Mouse (Mus musculus): ENCODE measurements around the gene Unc13a. TPM values are rescaled to one million over a fixed set of nuclear protein-coding genes. Genes with fewer than 3 reads are reported as not detected.

The Unc13a gene
- polyA plus RNA-seq, 1 experiment from 2014 or later, result 13.0 TPM

DNA sequence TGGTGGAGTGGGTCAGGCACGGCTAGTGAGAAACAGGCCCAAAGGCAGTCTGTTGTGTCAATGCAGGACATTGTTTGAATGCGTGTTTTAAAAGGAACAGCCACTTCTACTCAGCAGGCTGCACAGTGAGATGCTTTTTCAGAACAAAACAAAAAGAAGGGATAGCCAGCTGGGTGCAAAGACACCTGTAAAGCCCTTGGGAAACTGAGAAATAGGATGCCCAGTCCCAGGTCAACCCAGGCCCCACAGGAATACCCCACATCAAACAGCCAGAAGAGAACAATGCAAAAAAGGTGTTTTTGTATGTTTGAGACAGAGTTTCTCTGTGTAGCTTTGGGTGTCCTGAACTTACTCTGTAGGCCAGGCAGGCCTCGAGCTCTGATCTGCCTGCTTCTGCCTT lies 82.8 kb downstream of the Unc13a start:
- H3K36me3 ChIP-seq (ENCODE audit: poor library complexity, severe bottlenecking), result peaks cover 37% of the 10 kb centered on the region
- no peaks in the 10 kb centered on the region for H3K9me3 ChIP-seq (replicated peaks)
- ATAC-seq, result no peak
- peaks cover 24% of the 10 kb centered on the region for H3K4me1 ChIP-seq
- H3K4me3 ChIP-seq, result no peak overlapping the region
- H3K4me2 ChIP-seq, result no peak overlapping the region
- no peak overlapping the region for H3K27ac ChIP-seq
- H3K27me3 ChIP-seq, result no peaks in the 10 kb centered on the region
- H3K9ac ChIP-seq, result no peak overlapping the region
- 67% methylated on average over 3 of the region's 3 CpGs for WGBS

GRCm38 (mm10) chr8:71586891-71587290 lies 84.7 kb downstream of the Unc13a start:
- no peak overlapping the region for H3K4me3 ChIP-seq
- 77% methylated on average over 2 of the region's 2 CpGs for WGBS
- H3K27ac ChIP-seq, result no peak overlapping the region
- peaks cover 51% of the 10 kb centered on the region for H3K36me3 ChIP-seq (ENCODE audit: poor library complexity, severe bottlenecking)
- H3K9ac ChIP-seq, result no peak overlapping the region
- H3K4me2 ChIP-seq, result no peak overlapping the region
- peaks cover 10% of the 10 kb centered on the region for H3K4me1 ChIP-seq
- no peaks in the 10 kb centered on the region for H3K27me3 ChIP-seq
- no peaks in the 10 kb centered on the region for H3K9me3 ChIP-seq (replicated peaks)
- ATAC-seq, result peak; percentile 32

GRCm38 (mm10) chr8:71580201-71580600 lies 91.4 kb downstream of the Unc13a start:
- H3K9me3 ChIP-seq (replicated peaks), result no peaks in the 10 kb centered on the region
- H3K27me3 ChIP-seq, result no peaks in the 10 kb centered on the region
- no peak overlapping the region for H3K9ac ChIP-seq
- 0 out of 2 replicates have a peak, but pooled peaks have one; percentile 6 for ATAC-seq
- WGBS, result 27% methylated on average over 9 of the region's 9 CpGs
- H3K4me2 ChIP-seq, result 0 out of 2 replicates have a peak overlapping the region, but pooled peaks have one; percentile 12
- H3K4me1 ChIP-seq, result peaks cover 19% of the 10 kb centered on the region
- peak overlapping the region; percentile 40; the same call in 1 of the 2 replicates for H3K27ac ChIP-seq
- H3K4me3 ChIP-seq, result no peak overlapping the region
- peaks cover 48% of the 10 kb centered on the region for H3K36me3 ChIP-seq (ENCODE audit: poor library complexity, severe bottlenecking)

DNA sequence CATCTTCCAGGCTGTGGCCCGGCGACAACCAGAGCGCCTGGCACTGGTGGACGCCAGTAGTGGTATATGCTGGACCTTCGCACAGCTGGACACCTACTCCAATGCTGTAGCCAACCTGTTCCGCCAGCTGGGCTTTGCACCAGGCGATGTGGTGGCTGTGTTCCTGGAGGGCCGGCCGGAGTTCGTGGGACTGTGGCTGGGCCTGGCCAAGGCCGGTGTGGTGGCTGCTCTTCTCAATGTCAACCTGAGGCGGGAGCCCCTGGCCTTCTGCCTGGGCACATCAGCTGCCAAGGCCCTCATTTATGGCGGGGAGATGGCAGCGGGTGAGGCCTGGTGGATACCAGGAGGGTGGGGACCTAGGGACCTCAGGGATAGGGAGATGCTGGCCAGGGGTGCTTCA lies 92.1 kb downstream of the Unc13a start:
- ATAC-seq, result no peak
- no peaks in the 10 kb centered on the region for H3K27me3 ChIP-seq
- no peaks in the 10 kb centered on the region for H3K9me3 ChIP-seq (replicated peaks)
- no peak overlapping the region for H3K4me2 ChIP-seq
- no peak overlapping the region for H3K4me3 ChIP-seq
- H3K36me3 ChIP-seq (ENCODE audit: poor library complexity, severe bottlenecking), result peaks cover 41% of the 10 kb centered on the region
- H3K4me1 ChIP-seq, result peaks cover 21% of the 10 kb centered on the region
- 89% methylated on average over 14 of the region's 14 CpGs for WGBS
- 0 out of 2 replicates have a peak overlapping the region, but pooled peaks have one; percentile 40 for H3K27ac ChIP-seq
- H3K9ac ChIP-seq, result no peak overlapping the region

GRCm38 (mm10) chr8:71579009-71579408 lies 92.5 kb downstream of the Unc13a start:
- no peaks in the 10 kb centered on the region for H3K27me3 ChIP-seq
- no peak overlapping the region for H3K4me2 ChIP-seq
- H3K4me1 ChIP-seq, result peaks cover 26% of the 10 kb centered on the region
- H3K36me3 ChIP-seq (ENCODE audit: poor library complexity, severe bottlenecking), result peaks cover 36% of the 10 kb centered on the region
- ATAC-seq, result no peak
- H3K9me3 ChIP-seq (replicated peaks), result no peaks in the 10 kb centered on the region
- H3K9ac ChIP-seq, result no peak overlapping the region
- no peak overlapping the region for H3K4me3 ChIP-seq
- WGBS, result 78% methylated on average over 1 of the region's 1 CpGs
- H3K27ac ChIP-seq, result no peak overlapping the region

DNA sequence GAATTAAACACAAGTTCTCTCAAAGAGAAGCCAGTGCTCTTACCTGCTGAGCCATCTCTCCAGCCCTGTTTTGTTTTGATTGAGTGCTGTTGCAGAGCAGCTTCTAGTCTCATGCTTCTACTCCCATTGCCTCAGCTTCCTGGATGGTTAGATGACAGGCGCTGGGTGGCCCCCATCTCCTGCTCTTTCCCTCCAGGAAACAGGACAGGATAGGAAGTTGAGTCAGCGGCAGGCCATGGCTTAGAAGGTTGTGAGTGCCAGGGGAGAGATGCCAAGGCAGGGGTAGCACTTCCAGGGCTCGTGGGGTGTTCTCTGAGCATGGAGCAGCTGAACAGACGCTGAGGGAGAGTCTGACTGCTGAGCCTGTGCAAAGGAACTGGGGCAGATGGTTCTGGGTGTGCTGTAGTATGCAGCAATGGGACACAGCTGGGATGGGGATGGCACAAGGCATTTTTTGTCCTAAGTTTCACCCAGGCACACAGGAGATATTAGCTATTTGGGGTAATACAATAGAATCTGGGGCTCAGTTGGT lies 93.6 kb downstream of the Unc13a start:
- H3K9me3 ChIP-seq (replicated peaks), result no peaks in the 10 kb centered on the region
- no peaks in the 10 kb centered on the region for H3K27me3 ChIP-seq
- H3K27ac ChIP-seq, result no peak overlapping the region
- no peak overlapping the region for H3K4me3 ChIP-seq
- WGBS, result 74% methylated on average over 4 of the region's 4 CpGs
- ATAC-seq, result no peak
- H3K36me3 ChIP-seq (ENCODE audit: poor library complexity, severe bottlenecking), result peaks cover 26% of the 10 kb centered on the region
- no peak overlapping the region for H3K9ac ChIP-seq
- no peak overlapping the region for H3K4me2 ChIP-seq
- H3K4me1 ChIP-seq, result peaks cover 33% of the 10 kb centered on the region

DNA sequence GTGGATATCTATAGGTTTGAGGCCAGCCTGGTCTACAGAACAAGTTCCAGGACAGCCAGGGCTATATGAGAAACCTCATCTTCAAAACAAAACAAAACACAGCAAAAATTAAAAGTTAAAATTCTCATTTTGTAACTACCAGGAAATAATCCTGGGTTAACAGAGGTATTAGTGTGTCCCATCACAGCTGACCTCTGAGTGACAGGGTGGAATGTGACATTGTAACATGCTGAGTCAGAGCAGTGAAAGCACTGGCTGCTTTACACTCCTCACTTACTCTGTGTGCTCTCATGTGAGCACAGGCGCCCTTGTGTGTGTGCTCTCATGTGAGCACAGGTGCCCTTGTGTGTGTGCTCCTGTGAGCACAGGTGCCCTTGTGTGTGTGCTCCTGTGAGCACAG lies 96.5 kb downstream of the Unc13a start:
- Histone ChIP-seq H3K4me1 (peaks cover 51% of the 10 kb centered on the region), H3K36me3 (ENCODE audit: poor library complexity, severe bottlenecking) (peaks cover under 1% of the 10 kb centered on the region; the same call in 1 of the 2 replicates), H3K4me3 (no peak overlapping the region), H3K9ac (no peak overlapping the region), H3K27ac (no peak overlapping the region), H3K9me3 (replicated peaks) (no peaks in the 10 kb centered on the region), H3K4me2 (no peak overlapping the region), H3K27me3 (no peaks in the 10 kb centered on the region)
- ATAC-seq, result no peak
- 63% methylated on average over 1 of the region's 1 CpGs for WGBS

GRCm38 (mm10) chr8:71574426-71574825 lies 97.1 kb downstream of the Unc13a start:
- H3K4me2 ChIP-seq, result no peak overlapping the region
- H3K9ac ChIP-seq, result no peak overlapping the region
- WGBS, result 81% methylated on average over 7 of the region's 7 CpGs
- ATAC-seq, result no peak
- H3K4me3 ChIP-seq, result no peak overlapping the region
- H3K36me3 ChIP-seq (ENCODE audit: poor library complexity, severe bottlenecking), result no peaks in the 10 kb centered on the region
- no peak overlapping the region for H3K27ac ChIP-seq
- H3K9me3 ChIP-seq (replicated peaks), result no peaks in the 10 kb centered on the region
- H3K27me3 ChIP-seq, result no peaks in the 10 kb centered on the region
- peaks cover 46% of the 10 kb centered on the region for H3K4me1 ChIP-seq

Small RNA genes within 50 kb of the gene (microRNA-seq; reads per million reads assigned to microRNA genes)
- 1.6 reads per million for gene Mir6769b

Other genes starting within 250 kb of the Unc13a start
- gene Abhd8, start 208.1 kb downstream of the Unc13a start, polyA plus RNA-seq (2015; fragmentation: Nextera tagmentation; extraction: Ambion mirVana), result 93.9 and 95.7 TPM in 2 replicates
- gene Mrpl34, start 206.8 kb downstream of the Unc13a start, polyA plus RNA-seq (2015; fragmentation: Nextera tagmentation; extraction: Ambion mirVana), result 212 and 245 TPM in 2 replicates
- gene Dda1, start 202.6 kb downstream of the Unc13a start, polyA plus RNA-seq (2015; fragmentation: Nextera tagmentation; extraction: Ambion mirVana), result 185 and 193 TPM in 2 replicates
- gene Ano8, start 185.8 kb downstream of the Unc13a start, polyA plus RNA-seq (2015; fragmentation: Nextera tagmentation; extraction: Ambion mirVana), result 4.0 and 4.5 TPM in 2 replicates
- gene Gtpbp3, start 183.7 kb downstream of the Unc13a start, polyA plus RNA-seq (2015; fragmentation: Nextera tagmentation; extraction: Ambion mirVana), result 13.4 TPM in 2 replicates
- 13.6 and 14.0 TPM in 2 replicates for gene Plvap, start 160.0 kb downstream of the Unc13a start, polyA plus RNA-seq (2015; fragmentation: Nextera tagmentation; extraction: Ambion mirVana)
- 0.09 and 0.13 TPM in 2 replicates for gene Ccdc194, start 146.0 kb downstream of the Unc13a start, polyA plus RNA-seq (2015; fragmentation: Nextera tagmentation; extraction: Ambion mirVana)
- gene Bst2, start 134.3 kb downstream of the Unc13a start, polyA plus RNA-seq (2015; fragmentation: Nextera tagmentation; extraction: Ambion mirVana), result 7.6 and 8.3 TPM in 2 replicates
- 52.9 and 55.3 TPM in 2 replicates for gene Mvb12a, start 128.8 kb downstream of the Unc13a start, polyA plus RNA-seq (2015; fragmentation: Nextera tagmentation; extraction: Ambion mirVana)
- not detected in 2 replicates for gene Tmem221, start 112.9 kb downstream of the Unc13a start, polyA plus RNA-seq (2015; fragmentation: Nextera tagmentation; extraction: Ambion mirVana)
- gene Nxnl1, start 105.2 kb downstream of the Unc13a start, polyA plus RNA-seq (2015; fragmentation: Nextera tagmentation; extraction: Ambion mirVana), result 0.06 TPM in 1 of 2 replicates, not detected in the other
- 59.9 and 61.0 TPM in 2 replicates for gene Slc27a1, start 102.9 kb downstream of the Unc13a start, polyA plus RNA-seq (2015; fragmentation: Nextera tagmentation; extraction: Ambion mirVana)
- 201 and 206 TPM in 2 replicates for gene Pgls, start 79.6 kb downstream of the Unc13a start, polyA plus RNA-seq (2015; fragmentation: Nextera tagmentation; extraction: Ambion mirVana)
- gene Fam129c, start 74.1 kb downstream of the Unc13a start, polyA plus RNA-seq (2015; fragmentation: Nextera tagmentation; extraction: Ambion mirVana), result 5.1 and 6.2 TPM in 2 replicates
- 37.5 and 39.9 TPM in 2 replicates for gene Colgalt1, start 60.8 kb downstream of the Unc13a start, polyA plus RNA-seq (2015; fragmentation: Nextera tagmentation; extraction: Ambion mirVana)
- 1.6 and 1.7 TPM in 2 replicates for gene Jak3, start 4.5 kb upstream of the Unc13a start, polyA plus RNA-seq (2015; fragmentation: Nextera tagmentation; extraction: Ambion mirVana)
- 0.47 TPM in 1 of 2 replicates, not detected in the other for gene Insl3, start 17.5 kb upstream of the Unc13a start, polyA plus RNA-seq (2015; fragmentation: Nextera tagmentation; extraction: Ambion mirVana)
- gene B3gnt3, start 30.0 kb upstream of the Unc13a start, polyA plus RNA-seq (2015; fragmentation: Nextera tagmentation; extraction: Ambion mirVana), result 0.33 and 0.44 TPM in 2 replicates
- 39.6 and 47.2 TPM in 2 replicates for gene Fcho1, start 54.0 kb upstream of the Unc13a start, polyA plus RNA-seq (2015; fragmentation: Nextera tagmentation; extraction: Ambion mirVana)
- 5.7 and 6.2 TPM in 2 replicates for gene Zfp709, start 210.3 kb upstream of the Unc13a start, polyA plus RNA-seq (2015; fragmentation: Nextera tagmentation; extraction: Ambion mirVana)
- 15.1 and 18.7 TPM in 2 replicates for gene Zfp882, start 236.9 kb upstream of the Unc13a start, polyA plus RNA-seq (2015; fragmentation: Nextera tagmentation; extraction: Ambion mirVana)
- gene Zfp617, start 236.9 kb upstream of the Unc13a start, polyA plus RNA-seq (2015; fragmentation: Nextera tagmentation; extraction: Ambion mirVana), result 32.3 and 36.7 TPM in 2 replicates